Mouse (Mus musculus): ENCODE data around the gene Sptbn1. TPM values are rescaled to one million over a fixed set of nuclear protein-coding genes. Genes with fewer than 3 reads are reported as not detected.

Sptbn1 gene
- polyA plus RNA-seq, 1 experiment from 2014 or later, result 121 TPM

GRCm38 (mm10) chr11:30231336-30231735, 36.6 kb downstream of the Sptbn1 start:
- Histone ChIP-seq H3K4me2 (replicated peaks) (no peak overlapping the region), H3K27me3 (no peaks in the 10 kb centered on the region), H3K9ac (replicated peaks) (no peak overlapping the region), H3K4me1 (replicated peaks) (peaks cover 16% of the 10 kb centered on the region), H3K36me3 (peaks cover 5% of the 10 kb centered on the region; the same call in 1 of the 2 replicates), H3K4me3 (replicated peaks) (no peak overlapping the region), H3K27ac (no peak overlapping the region), H3K9me3 (no peaks in the 10 kb centered on the region)
- WGBS, result 96% methylated on average over 3 of the region's 3 CpGs
- no peak; the same call in 1 of the 2 replicates for ATAC-seq

- Histone ChIP-seq H3K4me1 (replicated peaks) (peaks cover 16% of the 10 kb centered on the region), H3K36me3 (no peaks in the 10 kb centered on the region), H3K9ac (replicated peaks) (no peak overlapping the region), H3K27ac (no peak overlapping the region), H3K27me3 (no peaks in the 10 kb centered on the region), H3K4me3 (replicated peaks) (no peak overlapping the region), H3K4me2 (replicated peaks) (no peak overlapping the region), H3K9me3 (no peaks in the 10 kb centered on the region)
- 85% methylated on average over 4 of the region's 4 CpGs for WGBS
- ATAC-seq, result no peak
Measured at GRCm38 (mm10) chr11:30230330-30230771, 37.6 kb downstream of the Sptbn1 start.

DNA sequence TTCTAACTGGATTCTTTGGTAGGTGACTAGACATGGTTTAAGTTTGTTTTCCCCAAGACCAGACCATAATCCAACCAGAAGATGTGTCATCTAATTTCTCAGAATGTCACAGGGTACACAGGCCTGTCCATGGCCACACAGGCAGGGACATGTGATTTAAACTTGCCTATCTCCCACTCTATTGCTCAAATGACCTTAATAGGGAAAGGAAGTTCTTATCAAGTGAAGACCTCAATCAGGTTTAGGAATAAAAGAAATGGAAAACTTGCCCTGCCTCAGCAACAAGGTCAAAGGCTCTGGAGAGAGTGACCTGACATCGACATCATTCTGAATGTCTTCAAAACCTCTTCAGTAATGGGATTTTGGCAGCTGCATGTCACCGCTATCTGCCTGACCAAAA, 41.2 kb downstream of the Sptbn1 start:
- Histone ChIP-seq H3K9ac (replicated peaks) (no peak overlapping the region), H3K4me2 (replicated peaks) (no peak overlapping the region), H3K4me3 (replicated peaks) (no peak overlapping the region), H3K4me1 (replicated peaks) (peaks cover 16% of the 10 kb centered on the region), H3K9me3 (no peaks in the 10 kb centered on the region), H3K27me3 (no peaks in the 10 kb centered on the region), H3K27ac (no peak overlapping the region), H3K36me3 (no peaks in the 10 kb centered on the region)
- 71% methylated on average over 2 of the region's 2 CpGs for WGBS
- no peak for ATAC-seq

- Histone ChIP-seq H3K4me3 (replicated peaks) (no peak overlapping the region), H3K27me3 (no peaks in the 10 kb centered on the region), H3K9ac (replicated peaks) (no peak overlapping the region), H3K9me3 (no peaks in the 10 kb centered on the region), H3K4me1 (replicated peaks) (peaks cover 6% of the 10 kb centered on the region; the same call in 1 of the 2 replicates), H3K36me3 (peaks cover 5% of the 10 kb centered on the region), H3K27ac (no peak overlapping the region), H3K4me2 (replicated peaks) (no peak overlapping the region)
- ATAC-seq, result no peak
Measured at GRCm38 (mm10) chr11:30224599-30224998, 43.4 kb downstream of the Sptbn1 start.

- Histone ChIP-seq H3K9ac (replicated peaks) (no peak overlapping the region), H3K4me1 (replicated peaks) (peaks cover 6% of the 10 kb centered on the region; the same call in 1 of the 2 replicates), H3K27me3 (no peaks in the 10 kb centered on the region), H3K9me3 (no peaks in the 10 kb centered on the region), H3K27ac (no peak overlapping the region), H3K36me3 (peaks cover 14% of the 10 kb centered on the region), H3K4me3 (replicated peaks) (no peak overlapping the region), H3K4me2 (replicated peaks) (no peak overlapping the region)
- 47% methylated on average over 2 of the region's 2 CpGs for WGBS
- no peak for ATAC-seq
Measured at GRCm38 (mm10) chr11:30222636-30223035, 45.3 kb downstream of the Sptbn1 start.

DNA sequence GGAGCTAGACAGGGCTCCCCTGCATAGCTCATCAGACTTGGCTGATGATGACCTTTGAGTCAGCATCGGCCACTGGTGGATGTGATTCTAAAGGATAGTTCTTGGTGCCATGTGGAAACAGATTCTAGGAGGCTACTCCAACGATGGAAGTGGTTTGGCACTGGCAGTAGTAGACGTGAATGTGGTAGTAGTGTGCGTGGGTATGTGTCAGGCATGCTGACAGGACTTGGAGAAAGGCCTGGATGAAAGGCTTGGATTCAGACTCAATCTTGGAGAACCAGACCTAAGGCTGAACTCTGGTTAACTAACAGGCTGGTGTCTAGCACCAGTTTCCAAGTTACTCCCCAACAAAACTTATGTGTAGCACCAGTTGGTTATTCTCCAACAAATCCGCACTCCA, 46.9 kb downstream of the Sptbn1 start:
- Histone ChIP-seq H3K27me3 (no peaks in the 10 kb centered on the region), H3K27ac (no peak overlapping the region), H3K9me3 (no peaks in the 10 kb centered on the region), H3K4me2 (replicated peaks) (no peak overlapping the region), H3K4me1 (replicated peaks) (no peaks in the 10 kb centered on the region), H3K9ac (replicated peaks) (no peak overlapping the region), H3K4me3 (replicated peaks) (no peak overlapping the region), H3K36me3 (peaks cover 22% of the 10 kb centered on the region)
- 92% methylated on average over 5 of the region's 5 CpGs for WGBS
- ATAC-seq, result no peak

DNA sequence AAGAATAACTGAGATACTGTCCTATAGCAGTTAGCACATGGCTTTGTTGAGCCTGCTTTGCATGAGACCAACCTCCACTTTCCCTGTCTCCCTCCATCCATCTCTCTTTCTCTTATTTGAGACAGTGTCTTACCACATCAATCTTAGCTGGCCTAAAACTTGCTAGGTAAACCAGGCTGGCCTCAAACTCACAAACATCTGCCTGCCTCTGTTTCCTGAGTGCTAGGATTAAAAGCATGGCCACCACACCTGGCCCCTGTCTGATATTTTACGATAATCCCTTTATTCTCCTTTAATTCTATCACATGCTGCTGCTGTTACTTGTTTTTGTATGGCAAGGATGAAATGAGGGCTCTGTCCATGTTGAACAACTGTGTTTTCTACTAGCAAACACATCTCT, 49.6 kb downstream of the Sptbn1 start:
- no peak for ATAC-seq
- H3K9me3 ChIP-seq, result no peaks in the 10 kb centered on the region
- no peaks in the 10 kb centered on the region for H3K4me1 ChIP-seq (replicated peaks)
- no peak overlapping the region for H3K27ac ChIP-seq
- no peaks in the 10 kb centered on the region for H3K27me3 ChIP-seq
- H3K4me3 ChIP-seq (replicated peaks), result no peak overlapping the region
- H3K9ac ChIP-seq (replicated peaks), result no peak overlapping the region
- no peak overlapping the region for H3K4me2 ChIP-seq (replicated peaks)
- WGBS, result 98% methylated on average over 1 of the region's 1 CpGs
- H3K36me3 ChIP-seq, result peaks cover 31% of the 10 kb centered on the region

GRCm38 (mm10) chr11:30217496-30217895, 50.5 kb downstream of the Sptbn1 start:
- WGBS, result 50% methylated on average over 1 of the region's 1 CpGs
- Histone ChIP-seq H3K4me1 (replicated peaks) (peaks cover 4% of the 10 kb centered on the region; the same call in 1 of the 2 replicates), H3K4me3 (replicated peaks) (no peak overlapping the region), H3K9me3 (no peaks in the 10 kb centered on the region), H3K36me3 (peaks cover 31% of the 10 kb centered on the region), H3K4me2 (replicated peaks) (no peak overlapping the region), H3K27ac (no peak overlapping the region), H3K9ac (replicated peaks) (no peak overlapping the region), H3K27me3 (no peaks in the 10 kb centered on the region)
- ATAC-seq, result no peak

DNA sequence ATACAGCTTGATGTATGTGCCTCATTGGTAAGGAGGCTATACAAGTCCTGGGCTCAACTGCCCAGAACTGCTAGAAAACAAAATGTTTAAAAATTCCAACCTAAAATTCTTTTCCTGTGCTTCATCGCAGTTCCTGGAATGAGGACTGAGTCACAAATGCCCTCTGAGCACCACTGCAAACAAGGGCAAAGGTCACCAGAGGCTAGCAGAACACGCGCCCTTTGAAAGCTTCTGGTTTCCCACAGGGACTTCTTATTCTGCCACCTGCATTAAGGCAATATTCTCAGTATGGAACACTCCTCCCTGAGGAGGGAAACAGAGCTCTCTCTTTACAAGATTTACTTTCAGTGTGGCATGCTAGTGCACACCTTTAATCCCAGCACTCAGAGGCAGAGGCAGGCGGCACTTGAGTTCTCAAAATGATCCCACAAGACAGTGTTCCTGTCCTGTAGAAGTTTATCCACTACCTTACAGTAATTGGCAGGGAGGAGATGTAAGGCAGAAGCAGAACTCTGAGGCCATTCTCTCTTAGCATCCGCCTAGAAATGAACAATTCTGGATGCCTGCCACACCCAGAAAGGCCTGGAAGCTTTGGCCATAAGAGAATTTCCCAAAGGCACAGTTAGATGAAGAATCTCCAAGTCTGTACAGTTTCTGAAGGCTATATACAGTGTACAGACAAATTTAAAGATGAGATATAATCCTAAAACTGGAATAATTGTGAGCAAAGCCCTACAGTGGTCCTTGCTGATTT, 56.1 kb downstream of the Sptbn1 start:
- Histone ChIP-seq H3K27me3 (no peaks in the 10 kb centered on the region), H3K36me3 (peaks cover 16% of the 10 kb centered on the region), H3K9me3 (no peaks in the 10 kb centered on the region), H3K27ac (no peak overlapping the region), H3K4me1 (replicated peaks) (peaks cover 18% of the 10 kb centered on the region), H3K9ac (replicated peaks) (no peak overlapping the region), H3K4me2 (replicated peaks) (no peak overlapping the region), H3K4me3 (replicated peaks) (no peak overlapping the region)
- ATAC-seq, result no peak
- WGBS, result 63% methylated on average over 5 of the region's 5 CpGs

- 71% methylated on average over 3 of the region's 3 CpGs for whole genome bisulfite sequencing
- Histone ChIP-seq H3K27me3 (no peaks in the 10 kb centered on the region), H3K4me1 (replicated peaks) (peaks cover 18% of the 10 kb centered on the region), H3K9ac (replicated peaks) (no peak overlapping the region), H3K4me3 (replicated peaks) (no peak overlapping the region), H3K4me2 (replicated peaks) (no peak overlapping the region), H3K27ac (no peak overlapping the region), H3K36me3 (peaks cover 12% of the 10 kb centered on the region), H3K9me3 (no peaks in the 10 kb centered on the region)
- ATAC-seq, result no peak
Measured at GRCm38 (mm10) chr11:30211141-30211540, 56.8 kb downstream of the Sptbn1 start.

DNA sequence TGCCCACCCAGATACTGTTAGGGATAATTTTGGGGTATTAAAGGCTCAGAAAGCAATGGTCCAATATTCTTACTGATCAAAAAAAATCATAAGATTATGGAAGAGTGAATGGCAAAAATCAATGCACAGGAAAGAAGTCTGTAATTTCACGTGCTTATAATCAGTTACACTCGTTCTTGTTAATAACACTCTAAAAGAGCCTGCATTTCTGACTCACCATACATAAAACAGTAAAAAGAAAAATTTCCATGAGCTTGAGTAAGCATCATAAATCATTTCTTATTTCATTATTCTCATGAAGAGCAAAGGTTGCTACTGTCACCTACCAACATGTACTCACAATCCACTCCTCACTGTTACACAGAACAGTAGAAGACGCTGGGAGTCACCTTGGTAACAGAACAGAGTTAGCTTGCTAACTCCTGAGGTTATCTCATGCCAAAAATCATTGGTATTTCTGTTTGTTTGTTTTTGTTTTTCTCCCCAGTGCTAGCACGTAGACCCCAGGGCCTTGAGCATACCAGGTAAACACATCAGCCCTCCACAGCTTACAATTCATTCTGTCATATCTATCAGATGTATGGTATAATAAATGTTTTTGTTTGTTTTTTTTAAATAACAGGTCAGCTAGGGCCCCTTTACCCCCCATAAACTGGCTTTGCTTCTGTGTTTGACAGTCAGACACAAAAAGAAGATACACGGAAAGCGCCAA, 57.7 kb downstream of the Sptbn1 start:
- Histone ChIP-seq H3K36me3 (peaks cover 12% of the 10 kb centered on the region), H3K4me3 (replicated peaks) (no peak overlapping the region), H3K27ac (no peak overlapping the region), H3K9ac (replicated peaks) (no peak overlapping the region), H3K4me1 (replicated peaks) (peaks cover 21% of the 10 kb centered on the region), H3K27me3 (no peaks in the 10 kb centered on the region), H3K4me2 (replicated peaks) (no peak overlapping the region), H3K9me3 (no peaks in the 10 kb centered on the region)
- no peak for ATAC-seq
- WGBS, result 90% methylated on average over 6 of the region's 6 CpGs

GRCm38 (mm10) chr11:30209495-30209894, 58.5 kb downstream of the Sptbn1 start:
- H3K36me3 ChIP-seq, result peaks cover 12% of the 10 kb centered on the region
- ATAC-seq, result no peak
- H3K9me3 ChIP-seq, result no peaks in the 10 kb centered on the region
- no peak overlapping the region for H3K27ac ChIP-seq
- no peak overlapping the region for H3K9ac ChIP-seq (replicated peaks)
- no peaks in the 10 kb centered on the region for H3K27me3 ChIP-seq
- H3K4me3 ChIP-seq (replicated peaks), result no peak overlapping the region
- H3K4me1 ChIP-seq (replicated peaks), result peaks cover 21% of the 10 kb centered on the region
- 65% methylated on average over 4 of the region's 4 CpGs for WGBS
- H3K4me2 ChIP-seq (replicated peaks), result no peak overlapping the region

Data from midbrain, embryonic 13.5 days (tissue).